Mouse (Mus musculus): ENCODE measurements around the gene 4921536K21Rik.

DNA sequence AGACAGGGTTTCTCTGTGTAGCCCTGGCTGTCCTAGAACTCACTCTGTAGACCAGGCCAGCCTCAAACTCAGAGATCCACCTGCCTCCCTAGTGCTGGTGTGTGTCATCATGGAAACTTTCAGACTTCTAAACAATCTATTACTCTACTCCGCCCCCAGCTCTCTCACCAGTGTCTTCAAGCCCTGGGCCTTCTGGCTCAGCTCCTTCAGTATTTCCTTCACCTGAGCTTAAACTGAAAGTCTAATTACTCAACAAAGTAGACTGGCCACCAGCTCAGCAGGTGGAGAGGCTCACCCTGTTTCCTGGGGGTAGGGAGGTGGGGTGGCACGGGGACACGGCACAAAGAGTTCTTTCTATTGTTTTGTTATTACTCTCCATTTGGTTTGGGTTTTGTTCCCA, 7.6 kb upstream of the 4921536K21Rik start:
- TF ChIP-seq CTCF (IDR thresholded peaks at IDR 0.05; ENCODE audit: low read depth, low read length), result no peak
- TF ChIP-seq POLR2A (IDR thresholded peaks at IDR 0.05; ENCODE audit: borderline replicate concordance, low read depth, low read length), result no peak
